Mouse (Mus musculus): ENCODE results near the gene Prkn. TPM values are rescaled to one million over a fixed set of nuclear protein-coding genes. Genes with fewer than 3 reads are reported as not detected.
"Not testable (repeated sequence)": the region's sequence is repeated elsewhere in the genome, so short reads cannot be mapped to it uniquely, and the experiment has no call there.

Prkn gene
- total RNA-seq, 2 experiments from 2014 or later = 14.0 to 21.0 TPM

DNA sequence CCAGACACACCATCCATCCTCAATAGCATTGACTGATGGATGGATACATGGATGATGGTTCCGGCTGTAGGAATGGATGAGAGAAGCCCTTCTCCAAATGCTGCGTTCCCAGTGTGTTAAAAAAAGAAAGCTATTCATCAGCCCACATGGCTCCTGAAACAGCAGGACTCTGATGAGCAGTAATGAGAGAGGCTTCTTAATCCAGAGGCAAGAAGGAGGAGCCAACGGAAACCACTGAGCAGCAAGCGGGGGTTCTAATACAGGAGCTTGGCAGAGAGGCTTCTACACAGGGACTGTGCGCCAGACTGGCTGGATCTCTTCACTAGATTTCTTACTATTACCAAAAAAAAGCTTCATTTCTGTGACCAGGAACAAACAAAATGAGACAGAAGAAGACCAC is 1093.6 kb downstream of the Prkn start:
- DNase-seq (ENCODE audit: extremely low spot score in 1 of 2, low spot score in 1 of 2) = no peak

GRCm38 (mm10) chr17:11947436-11947835 is 1107.3 kb downstream of the Prkn start:
- no peak for DNase-seq (ENCODE audit: extremely low spot score in 1 of 2, low spot score in 1 of 2)

DNA sequence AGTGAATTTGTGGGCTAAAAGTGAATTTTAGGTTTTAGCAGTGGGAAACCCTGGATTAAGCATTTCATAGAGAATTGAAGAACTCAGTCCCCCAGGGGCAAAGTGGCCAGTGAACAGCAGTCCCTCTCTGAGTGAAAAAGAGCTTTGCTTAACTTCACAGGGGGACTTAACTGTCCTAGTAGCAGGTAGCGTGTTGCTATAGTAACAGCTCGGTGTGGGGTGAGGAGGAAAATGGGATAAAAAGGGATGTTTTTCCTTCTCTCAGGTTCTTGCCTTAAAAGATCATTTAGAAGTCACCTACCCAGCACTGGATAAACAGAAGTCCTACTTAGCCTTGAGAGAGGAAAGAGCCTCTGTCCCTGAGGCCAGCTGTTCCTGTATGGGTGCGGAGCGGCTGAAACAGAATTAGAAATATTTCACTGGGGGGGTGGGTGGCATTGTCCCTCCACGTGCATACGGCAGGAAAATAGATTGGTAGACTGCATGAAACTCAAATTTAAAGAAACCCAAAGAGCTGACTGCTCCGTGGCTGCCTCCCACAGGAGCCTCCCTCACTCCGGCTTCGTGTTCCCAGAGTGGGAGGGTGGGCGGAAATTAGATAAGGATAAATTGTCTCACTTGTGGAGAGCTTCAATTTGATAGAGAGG is 1109.5 kb downstream of the Prkn start:
- DNase-seq (ENCODE audit: extremely low spot score in 1 of 2, low spot score in 1 of 2) = no peak

DNA sequence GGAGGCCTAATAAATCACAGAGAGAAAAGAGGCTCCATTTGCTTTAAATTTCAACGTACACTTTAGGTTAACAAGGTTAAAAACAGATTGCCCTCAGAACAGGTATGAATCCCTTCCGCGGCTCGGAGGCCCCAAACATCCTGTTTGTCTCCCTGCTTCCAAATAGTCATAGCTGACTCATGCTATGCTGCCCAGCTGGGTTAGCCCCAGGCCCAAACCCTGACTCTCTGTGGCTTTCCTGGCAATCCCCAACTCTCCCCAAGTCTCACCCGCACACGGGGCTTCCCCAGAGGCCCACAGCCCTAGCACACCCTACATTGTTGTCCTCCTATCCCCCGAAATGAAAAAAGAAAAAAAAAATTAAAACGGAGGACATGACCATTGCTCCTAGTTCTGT is 1110.0 kb downstream of the Prkn start:
- DNase-seq (ENCODE audit: extremely low spot score in 1 of 2, low spot score in 1 of 2) = no peak

- no peak for DNase-seq (ENCODE audit: extremely low spot score in 1 of 2, low spot score in 1 of 2)
Measured at GRCm38 (mm10) chr17:11955317-11955716, 1115.1 kb downstream of the Prkn start.

GRCm38 (mm10) chr17:11960492-11960891 is 1120.3 kb downstream of the Prkn start:
- DNase-seq (ENCODE audit: extremely low spot score in 1 of 2, low spot score in 1 of 2) = no peak

DNA sequence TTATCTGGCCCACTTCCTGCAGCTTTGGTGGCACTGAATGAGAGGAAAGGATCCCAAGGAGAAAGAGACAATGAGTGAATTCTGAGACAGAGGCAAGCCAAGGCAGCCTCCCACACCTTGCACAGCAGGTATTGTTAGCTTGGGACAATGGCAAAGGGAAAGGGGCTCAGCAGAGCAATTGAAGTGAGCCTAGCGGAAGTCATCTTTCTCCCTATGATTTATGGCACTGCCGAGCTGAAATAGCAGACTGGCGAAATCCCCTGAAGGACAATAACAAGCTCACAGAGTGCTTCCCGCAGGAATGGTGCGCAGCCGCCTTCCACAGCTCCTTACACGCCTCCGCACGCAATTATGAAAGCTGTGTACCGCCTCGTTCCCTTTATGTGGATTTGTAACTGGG is 1122.6 kb downstream of the Prkn start:
- DNase-seq (ENCODE audit: extremely low spot score in 1 of 2, low spot score in 1 of 2) = peak in 1 of 2 experiments; percentile 40

- no peak for DNase-seq (ENCODE audit: extremely low spot score in 1 of 2, low spot score in 1 of 2)
Measured at GRCm38 (mm10) chr17:11970160-11970559, 1130.0 kb downstream of the Prkn start.

DNA sequence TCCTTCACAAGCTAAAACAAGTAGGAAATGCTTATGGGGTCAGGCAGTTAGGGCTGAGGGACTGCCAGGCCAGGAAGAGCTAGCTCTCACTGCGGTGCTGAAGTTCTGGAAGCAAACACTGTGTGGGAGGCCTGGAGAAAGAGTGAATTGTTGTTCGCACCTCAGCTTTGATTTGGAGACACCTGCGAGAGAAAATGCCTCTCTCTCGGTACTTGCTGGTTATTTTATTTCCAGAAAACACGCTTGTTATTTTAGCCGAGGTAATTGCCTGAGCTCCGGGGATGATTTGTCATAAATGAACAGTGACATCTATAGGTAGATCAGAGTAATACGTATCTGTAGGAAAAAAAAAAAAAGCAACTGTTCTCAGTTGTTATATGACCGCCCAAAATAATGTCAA is 1132.4 kb downstream of the Prkn start:
- no peak for DNase-seq (ENCODE audit: extremely low spot score in 1 of 2, low spot score in 1 of 2)

GRCm38 (mm10) chr17:11972969-11973787 is 1133.0 kb downstream of the Prkn start:
- no peak for DNase-seq (ENCODE audit: extremely low spot score in 1 of 2, low spot score in 1 of 2)

- DNase-seq (ENCODE audit: extremely low spot score in 1 of 2, low spot score in 1 of 2) = peak in 1 of 2 experiments; percentile 63
Measured at GRCm38 (mm10) chr17:11975062-11975607, 1135.0 kb downstream of the Prkn start.

DNA sequence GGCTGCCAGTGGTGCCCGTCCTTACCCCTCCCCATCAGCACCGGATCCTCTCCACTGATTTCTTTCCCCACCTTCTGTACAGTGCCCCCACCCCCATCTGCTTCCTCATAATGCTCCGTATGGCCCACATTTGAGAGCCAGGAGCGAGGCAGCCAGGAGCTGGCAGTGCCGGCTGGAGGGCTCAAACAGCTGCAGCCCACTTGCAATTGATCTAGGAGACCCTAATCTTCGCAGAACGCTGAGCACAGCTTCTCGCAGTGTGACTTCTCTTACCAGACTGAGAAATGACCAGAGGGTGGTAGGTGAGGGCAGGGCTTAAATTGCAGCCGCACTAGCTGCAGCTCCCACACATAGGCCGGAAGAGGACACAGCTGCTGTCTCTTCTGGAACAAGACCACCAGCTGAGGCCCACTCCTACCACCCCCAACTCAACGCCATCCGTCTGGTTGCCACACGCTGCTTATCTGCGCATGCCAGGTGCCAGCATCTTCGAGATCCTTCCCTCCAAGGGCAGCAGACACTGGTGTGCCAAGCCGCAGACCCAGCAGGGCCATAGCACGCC is 1138.2 kb downstream of the Prkn start:
- peak; percentile 42 to 43 for DNase-seq (ENCODE audit: extremely low spot score in 1 of 2, low spot score in 1 of 2)

DNA sequence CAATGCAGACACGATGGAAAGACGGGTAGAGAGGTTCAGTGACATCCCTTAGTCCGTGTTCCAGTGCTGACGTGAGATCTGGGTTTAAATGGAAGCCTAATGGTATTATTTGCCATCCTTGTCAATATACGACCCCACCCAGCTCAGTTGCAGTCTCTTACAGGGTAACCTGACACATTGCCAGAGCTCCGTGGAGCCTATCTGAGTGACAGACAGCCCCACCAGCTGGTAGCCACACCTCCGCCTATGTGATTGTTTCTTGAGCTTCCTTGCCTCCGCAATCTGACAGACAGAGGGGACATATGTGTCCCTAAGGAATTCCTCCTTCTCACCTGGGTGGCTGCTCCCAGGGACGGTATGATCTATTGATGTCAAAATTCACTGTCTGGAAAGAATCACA is 1141.5 kb downstream of the Prkn start:
- DNase-seq (ENCODE audit: extremely low spot score in 1 of 2, low spot score in 1 of 2) = no peak

GRCm38 (mm10) chr17:11988110-11988837 is 1148.1 kb downstream of the Prkn start:
- DNase-seq (ENCODE audit: extremely low spot score in 1 of 2, low spot score in 1 of 2) = no peak

DNA sequence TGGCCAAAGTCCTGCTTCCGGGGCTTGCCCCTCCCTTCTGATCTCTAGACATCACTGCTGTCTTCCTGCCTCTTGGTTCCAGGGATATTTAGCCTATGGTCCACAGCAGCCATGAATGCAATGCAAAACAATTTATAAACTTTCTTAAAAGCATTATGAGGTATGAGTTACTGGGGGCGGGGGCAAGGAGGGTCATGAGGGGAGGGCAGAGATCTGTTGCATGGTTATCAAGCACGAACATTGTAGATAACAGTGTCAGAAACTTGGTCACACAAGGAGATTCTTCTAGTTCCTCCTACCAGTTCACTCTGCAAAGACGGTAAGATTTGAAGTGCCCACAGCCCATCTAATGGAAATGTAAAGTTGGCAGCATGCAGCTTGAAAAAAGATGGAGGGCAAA is 1149.1 kb downstream of the Prkn start:
- DNase-seq (ENCODE audit: extremely low spot score in 1 of 2, low spot score in 1 of 2) = no peak

- DNase-seq (ENCODE audit: extremely low spot score in 1 of 2, low spot score in 1 of 2) = no peak
Measured at GRCm38 (mm10) chr17:11990386-11991087, 1150.4 kb downstream of the Prkn start.

DNA sequence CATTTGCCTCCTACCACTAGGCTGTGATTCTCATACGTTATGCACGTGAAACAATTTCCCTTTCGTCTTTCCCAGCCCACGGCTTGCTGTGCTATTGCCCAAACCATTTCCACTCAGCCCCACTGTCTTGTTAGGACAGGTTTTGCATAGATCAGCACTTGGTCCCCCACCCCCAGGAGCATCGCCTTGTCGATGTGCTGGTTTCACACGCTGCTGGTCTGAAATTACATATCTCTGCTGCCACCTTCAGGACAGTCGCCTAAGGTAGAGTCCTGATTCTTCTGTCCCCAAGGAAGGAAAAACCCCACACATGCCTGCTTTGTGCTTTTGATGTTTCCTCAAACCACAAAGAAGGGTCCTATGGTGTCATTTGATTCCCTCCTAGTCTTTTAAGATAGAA is 1153.1 kb downstream of the Prkn start:
- DNase-seq (ENCODE audit: extremely low spot score in 1 of 2, low spot score in 1 of 2) = peak in 1 of 2 experiments; percentile 69

- no peak for DNase-seq (ENCODE audit: extremely low spot score in 1 of 2, low spot score in 1 of 2)
Measured at GRCm38 (mm10) chr17:11994252-11994651, 1154.1 kb downstream of the Prkn start.

DNA sequence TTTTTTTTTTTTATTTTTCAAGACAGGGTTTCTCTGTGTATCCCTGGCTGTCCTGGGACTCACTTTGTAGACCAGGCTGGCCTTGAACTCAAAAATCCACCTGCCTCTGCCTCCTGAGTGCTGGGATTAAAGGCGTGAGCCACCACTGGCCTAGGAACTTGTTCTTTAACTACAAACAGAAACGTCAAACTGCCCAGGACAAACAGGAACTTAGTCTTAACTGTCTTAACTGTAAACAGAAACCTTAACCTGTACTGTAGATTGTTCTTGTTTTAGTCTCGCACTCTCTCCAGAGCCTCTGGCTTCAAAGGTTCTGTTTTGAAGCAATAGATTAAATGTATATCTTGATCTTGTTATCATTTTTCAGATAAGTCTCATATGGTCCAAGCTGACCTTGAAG is 1154.6 kb downstream of the Prkn start:
- DNase-seq (ENCODE audit: extremely low spot score in 1 of 2, low spot score in 1 of 2) = not testable (repeated sequence)

- no peak for DNase-seq (ENCODE audit: extremely low spot score in 1 of 2, low spot score in 1 of 2)
Measured at GRCm38 (mm10) chr17:11995522-11995921, 1155.3 kb downstream of the Prkn start.

Data from layer of hippocampus, postnatal 25 days (tissue).